Mouse (Mus musculus) erythroblast, embryonic 14.5 days (primary cell): ENCODE data around the gene Smad1.

Source experiments
- GATA1 ChIP-seq: IDR thresholded peaks from 2 replicates; pipeline ENCODE4 v1.6.1; 2012; ENCODE audit warnings: low read length, inconsistent platforms, mixed read lengths
- TAL1 ChIP-seq: IDR thresholded peaks from 3 replicates; pipeline ENCODE4 v1.6.1; 2012; ENCODE audit warnings: low read length, inconsistent platforms, mixed read lengths

GRCm38 (mm10) chr8:79324928-79325327 lies 74.4 kb downstream of the Smad1 start:
- no peak for TF ChIP-seq GATA1
- TF ChIP-seq TAL1 = no peak
